Comparison of ENCODE assay signal across 8 mouse cellular contexts in genomic region chr3:37640810-37641209, GRCm38 (mm10). TPM values are rescaled to one million over a fixed set of nuclear protein-coding genes. Genes with fewer than 3 reads are reported as not detected.
DNase-seq lines count a peak whose midpoint lies in the region; ATAC-seq and TF ChIP-seq lines count a peak whose summit lies in the region.

No protein-coding gene starts in this region.

- no peaks in the 10 kb centered on the region for H3K9me3 ChIP-seq in heart, embryonic 14.5 days (ENCODE audit: control insufficient read depth, low read length)
- H3K9me3 ChIP-seq in kidney, postnatal 0 days (replicated peaks; ENCODE audit: low read length), result no peaks in the 10 kb centered on the region
- no peaks in the 10 kb centered on the region for H3K9me3 ChIP-seq in liver, embryonic 13.5 days (replicated peaks)
- no peaks in the 10 kb centered on the region for H3K9me3 ChIP-seq in neural tube, embryonic 11.5 days (ENCODE audit: control insufficient read depth, low read length)
- no peaks in the 10 kb centered on the region for H3K9me3 ChIP-seq in stomach, embryonic 16.5 days (replicated peaks; ENCODE audit: control insufficient read depth, low read length)

- H3K9ac ChIP-seq in heart, embryonic 14.5 days (ENCODE audit: low read length), result peak overlapping the region; percentile 91
- peak overlapping the region; percentile 90 for H3K9ac ChIP-seq in kidney, postnatal 0 days (ENCODE audit: low read depth, low read length)
- peak overlapping the region; percentile 77 for H3K9ac ChIP-seq in liver, embryonic 13.5 days
- H3K9ac ChIP-seq in neural tube, embryonic 11.5 days (ENCODE audit: low read length), result peak overlapping the region; percentile 72
- H3K9ac ChIP-seq in stomach, embryonic 16.5 days (ENCODE audit: low read length), result peak overlapping the region; percentile 97

- peaks cover 5% of the 10 kb centered on the region; the same call in 1 of the 2 replicates for H3K4me1 ChIP-seq in embryonic fibroblast, embryonic 13.5 days (ENCODE audit: control insufficient read depth, insufficient read depth, low read length)
- peaks cover 7% of the 10 kb centered on the region in 2 experiments; a peak in 2 of 4 replicates for H3K4me1 ChIP-seq in heart, embryonic 14.5 days (ENCODE audit: control insufficient read depth in 2 of 2, insufficient read depth in 2 of 2, low read length in 2 of 2)
- H3K4me1 ChIP-seq in kidney, postnatal 0 days (replicated peaks; ENCODE audit: insufficient read depth, low read length), result peaks cover 16% of the 10 kb centered on the region
- H3K4me1 ChIP-seq in liver, embryonic 13.5 days (replicated peaks), result peaks cover 48% of the 10 kb centered on the region
- peaks cover 12% of the 10 kb centered on the region for H3K4me1 ChIP-seq in neural tube, embryonic 11.5 days (ENCODE audit: control insufficient read depth, insufficient read depth, low read length)
- peaks cover 37% of the 10 kb centered on the region for H3K4me1 ChIP-seq in stomach, embryonic 16.5 days (ENCODE audit: control insufficient read depth, insufficient read depth, low read length)

- TF ChIP-seq POLR2A in embryonic fibroblast, embryonic 13.5 days (IDR thresholded peaks at IDR 0.05; ENCODE audit: low read depth, low read length), result no peak

- ATAC-seq in heart, embryonic 14.5 days (ENCODE audit: insufficient number of reproducible peaks, insufficient read depth, low FRiP score, low read depth), result peak; percentile 67
- ATAC-seq in kidney, postnatal 0 days (replicated peaks; ENCODE audit: low FRiP score, low read depth), result peak; percentile 55
- peak; percentile 66 for ATAC-seq in liver, embryonic 13.5 days (ENCODE audit: low read depth)
- peak; percentile 62 for ATAC-seq in neural tube, embryonic 11.5 days (ENCODE audit: insufficient read depth, low FRiP score, low TSS enrichment)
- ATAC-seq in stomach, embryonic 16.5 days (ENCODE audit: insufficient read depth, low FRiP score), result peak; percentile 59

- H3K4me2 ChIP-seq in heart, embryonic 14.5 days (ENCODE audit: low read length), result peak overlapping the region; percentile 84
- H3K4me2 ChIP-seq in kidney, postnatal 0 days (ENCODE audit: low read length), result peak overlapping the region; percentile 74
- H3K4me2 ChIP-seq in liver, embryonic 13.5 days, result peak overlapping the region; percentile 98
- H3K4me2 ChIP-seq in neural tube, embryonic 11.5 days (ENCODE audit: low read depth), result peak overlapping the region; percentile 89
- H3K4me2 ChIP-seq in stomach, embryonic 16.5 days (ENCODE audit: low read depth, low read length), result peak overlapping the region; percentile 74

- H3K27me3 ChIP-seq in heart, embryonic 14.5 days (ENCODE audit: control insufficient read depth, insufficient read depth, low read length), result no peaks in the 10 kb centered on the region
- no peaks in the 10 kb centered on the region for H3K27me3 ChIP-seq in kidney, postnatal 0 days (ENCODE audit: insufficient read depth, low read length)
- H3K27me3 ChIP-seq in liver, embryonic 13.5 days, result peaks cover 29% of the 10 kb centered on the region
- 0 out of 2 replicates have a peak, but pooled peaks cover 4% of the 10 kb centered on the region for H3K27me3 ChIP-seq in neural tube, embryonic 11.5 days (ENCODE audit: control insufficient read depth, insufficient read depth, low read length)
- H3K27me3 ChIP-seq in stomach, embryonic 16.5 days (ENCODE audit: control insufficient read depth, insufficient read depth, low read length), result no peaks in the 10 kb centered on the region

- peak; percentile 38 for TF ChIP-seq CTCF in embryonic fibroblast, embryonic 13.5 days (IDR thresholded peaks at IDR 0.05; ENCODE audit: borderline replicate concordance, insufficient read depth, low read length)
- TF ChIP-seq CTCF in kidney, postnatal 0 days (IDR thresholded peaks at IDR 0.05; ENCODE audit: low read depth), result peak; percentile 61

- H3K4me3 ChIP-seq in embryonic fibroblast, embryonic 13.5 days (ENCODE audit: insufficient read depth, low read length), result peak overlapping the region; percentile 94
- peak overlapping the region; percentile 67 to 87 for H3K4me3 ChIP-seq in heart, embryonic 14.5 days (ENCODE audit: control insufficient read depth in 1 of 2, insufficient read depth in 1 of 2, low read depth in 1 of 2, low read length in 2 of 2)
- peak overlapping the region; percentile 83 for H3K4me3 ChIP-seq in kidney, postnatal 0 days (replicated peaks; ENCODE audit: low read depth, low read length)
- peak overlapping the region; percentile 76 for H3K4me3 ChIP-seq in liver, embryonic 13.5 days (replicated peaks)
- peak overlapping the region; percentile 77 for H3K4me3 ChIP-seq in neural tube, embryonic 11.5 days (ENCODE audit: low read depth, low read length)
- H3K4me3 ChIP-seq in stomach, embryonic 16.5 days (replicated peaks; ENCODE audit: low read length), result peak overlapping the region; percentile 94

- WGBS in heart, embryonic 14.5 days, result 2% methylated on average over 42 of the region's 47 CpGs
- under 1% methylated on average over 45 of the region's 47 CpGs for WGBS in kidney, postnatal 0 days
- WGBS in liver, embryonic 13.5 days (ENCODE audit: insufficient replicate concordance), result under 1% methylated on average over 42 of the region's 47 CpGs
- 0% methylated on average over 45 of the region's 47 CpGs for WGBS in neural tube, embryonic 11.5 days
- under 1% methylated on average over 47 of the region's 47 CpGs for WGBS in stomach, embryonic 16.5 days

- peak; percentile 52 for DNase-seq in A20 (ENCODE audit: low read depth, low spot score)
- peak; percentile 37 to 47 for DNase-seq in adrenal gland, postnatal 4 days (ENCODE audit: low spot score in 2 of 2)
- peak; percentile 84 for DNase-seq in kidney, postnatal 0 days (ENCODE audit: low spot score)
- peak; percentile 41 for DNase-seq in liver, embryonic 13.5 days
- peak; percentile 83 for DNase-seq in neural tube, embryonic 11.5 days (ENCODE audit: low spot score)

- H3K36me3 ChIP-seq in heart, embryonic 14.5 days (ENCODE audit: control insufficient read depth, insufficient read depth, low read length), result peaks cover 29% of the 10 kb centered on the region
- H3K36me3 ChIP-seq in kidney, postnatal 0 days (ENCODE audit: insufficient read depth, low read length), result peaks cover 17% of the 10 kb centered on the region; the same call in 1 of the 2 replicates
- peaks cover 17% of the 10 kb centered on the region for H3K36me3 ChIP-seq in liver, embryonic 13.5 days
- H3K36me3 ChIP-seq in neural tube, embryonic 11.5 days (ENCODE audit: control insufficient read depth, insufficient read depth, low read length), result peaks cover 4% of the 10 kb centered on the region
- H3K36me3 ChIP-seq in stomach, embryonic 16.5 days (ENCODE audit: control insufficient read depth, insufficient read depth, low read length), result peaks cover 10% of the 10 kb centered on the region

- peak overlapping the region; percentile 70 for H3K27ac ChIP-seq in embryonic fibroblast, embryonic 13.5 days (ENCODE audit: insufficient read depth, low read length)
- H3K27ac ChIP-seq in heart, embryonic 14.5 days (replicated peaks in 1 of 2; ENCODE audit: control insufficient read depth in 1 of 2, insufficient read depth in 1 of 2, low read depth in 2 of 2, low read length in 2 of 2), result peak overlapping the region in 1 of 2 experiments; percentile 85; a peak in 2 of 4 replicates
- peak overlapping the region; percentile 95 for H3K27ac ChIP-seq in kidney, postnatal 0 days
- H3K27ac ChIP-seq in liver, embryonic 13.5 days, result peak overlapping the region; percentile 27; the same call in 1 of the 2 replicates
- H3K27ac ChIP-seq in neural tube, embryonic 11.5 days (ENCODE audit: low read depth, low read length), result 0 out of 2 replicates have a peak overlapping the region, but pooled peaks have one; percentile 53
- H3K27ac ChIP-seq in stomach, embryonic 16.5 days (ENCODE audit: low read length), result peak overlapping the region; percentile 96

RNA-seq across cellular contexts. Expression of gene Spry1, which starts 1.1 kb away (rescaled TPM):
- 10 to 100 TPM; 35.4 to 40.6 TPM for total RNA-seq in adrenal gland, postnatal 4 days (2021)
- polyA plus RNA-seq in embryonic fibroblast, embryonic 13.5 days (2011; ENCODE audit: insufficient read length, low read depth, missing spikeins), result 49.3 and 54.1 TPM in 2 replicates
- 7.8 and 8.2 TPM in 2 replicates for polyA plus RNA-seq in heart, embryonic 14.5 days (2014; fragmentation: Nextera tagmentation; extraction: Ambion mirVana)
- polyA plus RNA-seq in kidney, postnatal 0 days (2015; fragmentation: Nextera tagmentation; extraction: Ambion mirVana), result 31.8 and 39.6 TPM in 2 replicates
- 2.0 and 2.4 TPM in 2 replicates for polyA plus RNA-seq in liver, embryonic 13.5 days (2015; fragmentation: Nextera tagmentation; extraction: Ambion mirVana)
- 8.1 and 8.4 TPM in 2 replicates for polyA plus RNA-seq in neural tube, embryonic 11.5 days (2014; fragmentation: Nextera tagmentation; extraction: Ambion mirVana)
- 12.8 and 13.5 TPM in 2 replicates for polyA plus RNA-seq in stomach, embryonic 16.5 days (2015; fragmentation: Nextera tagmentation; extraction: Ambion mirVana)
